Mouse (Mus musculus): Measurements from ENCODE around the gene Insc.

- no peak for TF ChIP-seq MYC (IDR thresholded peaks at IDR 0.05; ENCODE audit: low read depth, low read length)
- TF ChIP-seq EP300 (IDR thresholded peaks at IDR 0.05; ENCODE audit: low read length): no peak
- TF ChIP-seq TCF12 (IDR thresholded peaks at IDR 0.05; ENCODE audit: low read depth, low read length): no peak
- no peak for TF ChIP-seq KAT2A (IDR thresholded peaks at IDR 0.05; ENCODE audit: insufficient replicate concordance, low read length)
- TF ChIP-seq POLR2A (IDR thresholded peaks at IDR 0.05; ENCODE audit: low read depth, low read length): no peak
- no peak for TF ChIP-seq CTCF (conservative IDR thresholded peaks at IDR 0.05 in 1 of 2, IDR thresholded peaks at IDR 0.05 in 1 of 2; ENCODE audit: low read depth in 2 of 2, low read length in 2 of 2)
- no peak for TF ChIP-seq RAD21 (IDR thresholded peaks at IDR 0.05; ENCODE audit: low read depth, low read length)
- TF ChIP-seq ZC3H11A (IDR thresholded peaks at IDR 0.05; ENCODE audit: low read depth, low read length): no peak
- no peak for TF ChIP-seq MXI1 (IDR thresholded peaks at IDR 0.05; ENCODE audit: low read depth, low read length)
- TF ChIP-seq POLR2AphosphoS2 (IDR thresholded peaks at IDR 0.05; ENCODE audit: low read depth, low read length): no peak
- no peak for TF ChIP-seq BHLHE40 (IDR thresholded peaks at IDR 0.05; ENCODE audit: low read depth, low read length)
Observed at GRCm38 (mm10) chr7:114718300-114718699, 25.2 kb upstream of the Insc start, which contains the start of gene Calcb.

Data from CH12.LX (cell line).